Mouse (Mus musculus): ENCODE measurements around the gene Rin2.

DNA sequence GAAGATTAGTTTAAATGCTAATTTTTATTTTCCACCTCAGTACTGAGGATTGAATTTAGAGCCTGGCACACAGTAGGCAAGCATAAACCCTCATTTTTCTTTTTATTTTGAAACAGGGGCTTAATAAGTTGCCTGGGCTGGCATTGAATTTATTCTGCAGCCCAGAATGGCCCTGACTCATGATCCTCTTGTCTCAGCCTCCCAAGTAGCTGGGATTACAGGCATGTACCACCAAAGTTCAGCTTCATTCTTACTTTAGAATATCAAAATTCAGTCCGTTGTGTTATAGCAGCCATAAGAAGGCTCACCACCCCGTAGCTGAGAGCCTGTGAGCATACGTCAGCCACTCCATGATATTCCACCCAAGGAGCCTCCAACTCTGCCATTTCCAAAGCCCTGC is 191.2 kb downstream of the Rin2 start:
- TF ChIP-seq CTCF (IDR thresholded peaks at IDR 0.05; ENCODE audit: control insufficient read depth, insufficient read depth, insufficient read length): no peak
- no peak for TF ChIP-seq MYOG (IDR thresholded peaks at IDR 0.05; ENCODE audit: control insufficient read depth, extremely low read depth, insufficient read length)
- no peak for TF ChIP-seq USF1 (IDR thresholded peaks at IDR 0.05; ENCODE audit: low read depth)
- no peak for TF ChIP-seq MYOD1 (IDR thresholded peaks at IDR 0.05; ENCODE audit: control insufficient read depth, insufficient read length, low read depth)
- TF ChIP-seq MAX (IDR thresholded peaks at IDR 0.05): no peak
- no peak for TF ChIP-seq CEBPB (IDR thresholded peaks at IDR 0.05; ENCODE audit: low read depth)
